Mouse (Mus musculus) Patski (cell line): ENCODE measurements at regions not wholly inside any gene's neighbourhood (a gene's known extent, or its start where the extent isn't known, plus 50 kb on each side); places are given as distances from the start of the nearest gene placed in this dataset.
A peak's percentile ranks its signal among the peaks of the same experiment; 100 is the strongest.

ENCODE experiments used
- ATAC-seq: fragments of 100-300 bp; one replicate; pipeline ENCODE4 v1.8.0; 2021
- CTCF ChIA-PET: fragments of 350-600 bp; sonication (Branson Sonifier 250); formaldehyde crosslinking; loops from one replicate; lab custom pipeline; 2022; ENCODE audit warnings: inconsistent platforms; lab: Charles Lee
- POLR2A ChIA-PET: fragments of 350-600 bp; sonication (Branson Sonifier 250); formaldehyde crosslinking; loops from one replicate; lab custom pipeline; 2022; ENCODE audit warnings: antibody characterized with exemption, inconsistent platforms; lab: Charles Lee
- DNase-seq: peaks from one replicate; pipeline ENCODE4 v3.0.0-alpha.2; 2011; ENCODE audit warnings: low read depth, low spot score
- H3K27me3 ChIP-seq: fragments of 371-371 bp; one replicate; pipeline ENCODE4 v1.5.1; 2021
- CTCF ChIP-seq: fragments of 100-300 bp; IDR thresholded peaks from one replicate; pipeline ENCODE4 v1.5.1; 2021
- in situ Hi-C: fragments of 300-500 bp; cut with MboI; formaldehyde crosslinking; loops from 3 replicates; pipeline ENCODE4 v1.11.1; 2018; ENCODE audit warnings: low pct_unique_long_range_greater_than_20kb, mixed read lengths

- no peaks in the 10 kb centered on the region for H3K27me3 ChIP-seq
- no peak for ATAC-seq
- DNase-seq = no peak
- peak; percentile 59 for TF ChIP-seq CTCF
- CTCF ChIA-PET = interaction anchor here (0.6 to 0.8 kb wide), 3 partner anchors 33 to 289 kb away, joined by 3 read pairs; no protein-coding TSS in a partner anchor
- in situ Hi-C loops = no loop called here
- POLR2A ChIA-PET = no interaction called here
These were observed 190.9 kb upstream of the Hmga2 start for GRCm38 (mm10) chr10:120666985-120667677.

DNA sequence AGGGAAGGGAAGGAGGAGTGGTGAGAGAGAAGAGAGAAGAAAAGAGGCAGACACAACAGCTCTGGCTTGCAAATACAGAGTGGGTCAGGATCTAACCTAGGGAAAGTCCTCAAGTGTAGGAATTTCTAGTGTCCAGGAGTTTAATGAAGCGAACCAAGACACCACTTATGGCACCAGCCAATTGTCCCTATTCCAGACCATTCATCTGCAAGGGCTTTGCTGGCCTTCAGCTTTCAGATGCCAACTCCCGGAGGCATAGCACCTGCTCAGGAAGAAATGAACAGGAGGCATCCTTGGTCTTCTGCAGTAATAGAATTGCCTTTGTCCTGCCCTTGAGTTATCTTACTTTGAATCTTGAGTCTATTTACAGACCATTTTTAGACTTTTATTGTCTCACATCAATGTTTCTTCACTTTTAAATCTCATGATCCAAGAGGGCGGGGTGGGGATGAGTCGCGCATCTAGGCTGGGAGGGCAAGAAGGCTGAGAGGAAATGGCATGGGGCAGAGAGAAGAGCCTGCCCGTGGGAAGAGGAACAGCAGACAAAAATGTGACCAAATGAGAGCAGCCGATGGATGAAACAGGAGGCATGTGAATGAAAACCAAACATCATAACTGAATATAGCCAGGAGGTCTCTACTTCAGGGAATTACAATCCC, 190.1 kb upstream of the Hmga2 start:
- in situ Hi-C loops = no loop called here

GRCm38 (mm10) chr10:120665670-120666069, 189.4 kb upstream of the Hmga2 start:
- in situ Hi-C loops = no loop called here
- POLR2A ChIA-PET = no interaction called here
- CTCF ChIA-PET = no interaction called here
- ATAC-seq = no peak
- no peak for DNase-seq
- TF ChIP-seq CTCF = no peak
- no peaks in the 10 kb centered on the region for H3K27me3 ChIP-seq

More for the DNA sequence above, 190.1 kb upstream of the Hmga2 start:
- ATAC-seq (no peak), DNase-seq (no peak)
- no peaks in the 10 kb centered on the region for H3K27me3 ChIP-seq
- ChIA-PET CTCF (interaction anchor here (0.6 to 0.7 kb wide), 2 partner anchors 34 to 203 kb away, joined by 3 read pairs; no protein-coding TSS in a partner anchor), POLR2A (no interaction called here)
- TF ChIP-seq CTCF = no peak

GRCm38 (mm10) chr10:120664419-120664818, 188.2 kb upstream of the Hmga2 start:
- in situ Hi-C loops = no loop called here
- no peak for ATAC-seq
- no peaks in the 10 kb centered on the region for H3K27me3 ChIP-seq
- POLR2A ChIA-PET = no interaction called here
- no peak for DNase-seq
- no peak for TF ChIP-seq CTCF
- CTCF ChIA-PET = no interaction called here

- DNase-seq (no peak), ATAC-seq (no peak)
- ChIA-PET POLR2A (interaction anchor here (0.6 to 0.9 kb wide), 2 partner anchors 36 to 134 kb away, joined by 3 to 7 read pairs; no protein-coding TSS in a partner anchor), CTCF (no interaction called here)
- no peaks in the 10 kb centered on the region for H3K27me3 ChIP-seq
- no peak for TF ChIP-seq CTCF
- in situ Hi-C loops = no loop called here
These were observed 187.1 kb upstream of the Hmga2 start for GRCm38 (mm10) chr10:120663396-120663795.

DNA sequence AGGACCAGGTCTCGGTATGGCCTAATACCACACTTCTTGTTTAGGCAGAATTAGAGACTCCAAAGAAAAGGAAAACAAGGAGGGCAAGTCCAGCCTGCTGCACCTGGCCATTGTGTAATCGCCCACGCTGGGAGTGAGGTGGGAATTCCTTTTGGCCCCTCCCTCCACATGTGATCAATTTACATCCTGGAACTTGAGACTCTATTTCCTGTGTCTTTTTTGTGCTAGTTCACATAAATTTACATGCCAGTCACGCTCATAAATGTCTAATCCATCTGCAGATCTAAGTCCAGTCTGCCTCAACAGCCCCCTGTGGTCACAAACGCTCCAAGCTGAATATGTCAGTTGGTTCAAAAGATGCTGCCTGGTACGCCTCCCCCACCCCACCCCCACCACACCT, 184.2 kb upstream of the Hmga2 start:
- ChIA-PET POLR2A (no interaction called here), CTCF (no interaction called here)
- ATAC-seq (no peak), DNase-seq (no peak)
- H3K27me3 ChIP-seq = no peaks in the 10 kb centered on the region
- in situ Hi-C loops = no loop called here
- TF ChIP-seq CTCF = no peak

GRCm38 (mm10) chr10:120655238-120655931, 179.1 kb upstream of the Hmga2 start:
- ATAC-seq = no peak
- DNase-seq = no peak
- no peak for TF ChIP-seq CTCF
- no peaks in the 10 kb centered on the region for H3K27me3 ChIP-seq
- CTCF ChIA-PET = interaction anchor here (1.7 kb wide), 1 partner anchor 14 kb away, joined by 3 read pairs; no protein-coding TSS in a partner anchor
- POLR2A ChIA-PET = interaction anchor here (0.6 kb wide), 1 partner anchor 243 kb away, joined by 3 read pairs; no protein-coding TSS in a partner anchor
- in situ Hi-C loops = no loop called here

DNA sequence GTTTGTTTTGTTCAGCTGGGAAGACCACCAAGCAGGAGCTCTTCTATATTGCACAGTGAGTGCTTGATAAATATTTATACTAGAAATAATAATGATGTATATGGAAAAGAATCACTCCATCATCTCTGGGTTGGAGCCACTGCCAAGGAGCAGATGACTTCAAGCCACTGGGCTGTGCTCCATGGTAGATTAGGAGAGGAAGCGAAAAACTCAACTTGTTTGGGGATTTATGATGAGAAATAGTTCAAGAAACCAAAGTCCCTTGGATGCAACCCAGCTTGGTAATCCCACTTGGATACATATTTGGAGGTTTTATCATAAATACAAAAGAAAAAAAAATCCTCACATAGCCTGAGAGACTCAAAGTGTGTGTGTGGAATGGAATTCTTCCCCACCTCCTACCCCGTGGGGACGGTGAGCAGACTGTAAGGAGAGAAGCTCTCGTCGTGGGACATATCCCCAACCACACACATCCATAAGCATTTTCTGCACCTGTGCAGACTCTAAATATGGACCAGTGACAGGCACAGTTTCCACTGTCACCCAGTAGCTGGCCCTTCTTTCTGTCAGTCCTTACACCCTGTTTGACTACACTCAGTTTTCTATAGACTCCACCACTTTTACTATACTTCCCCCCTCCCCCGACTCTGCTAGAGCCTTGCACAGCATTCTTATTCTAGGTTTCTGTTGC, 176.4 kb upstream of the Hmga2 start:
- in situ Hi-C loops = no loop called here
- ChIA-PET CTCF (interaction anchor here (1.2 to 1.4 kb wide), 2 partner anchors 9 to 28 kb away, joined by 3 read pairs; no protein-coding TSS in a partner anchor), POLR2A (no interaction called here)
- no peak for TF ChIP-seq CTCF
- no peak for ATAC-seq
- no peaks in the 10 kb centered on the region for H3K27me3 ChIP-seq
- DNase-seq = no peak

GRCm38 (mm10) chr10:120651845-120652244, 175.6 kb upstream of the Hmga2 start:
- no peaks in the 10 kb centered on the region for H3K27me3 ChIP-seq
- no peak for TF ChIP-seq CTCF
- DNase-seq (no peak), ATAC-seq (no peak)
- CTCF ChIA-PET = interaction anchor here (1.2 to 1.4 kb wide), 2 partner anchors 10 to 28 kb away, joined by 3 read pairs; no protein-coding TSS in a partner anchor
- in situ Hi-C loops = no loop called here
- POLR2A ChIA-PET = no interaction called here

DNA sequence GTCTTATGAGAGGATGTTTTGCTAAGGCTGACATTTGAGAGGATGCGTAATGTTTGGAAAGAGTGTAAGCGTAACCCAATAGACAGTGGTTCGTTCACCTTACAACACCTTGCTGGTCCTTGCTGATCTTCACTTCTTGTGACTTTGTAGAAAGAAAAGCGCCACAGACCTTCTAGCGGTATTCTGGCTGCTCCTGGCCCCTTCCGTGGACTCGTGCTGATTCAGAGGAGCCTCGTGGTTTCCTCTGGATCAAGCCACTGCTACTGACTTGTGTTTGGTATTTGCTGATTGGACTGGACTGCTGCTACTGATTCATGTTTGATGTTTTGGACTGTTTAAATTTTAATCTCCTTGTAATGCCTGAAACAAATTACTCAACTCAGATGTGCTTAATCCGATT, 174.1 kb upstream of the Hmga2 start:
- ChIA-PET CTCF (no interaction called here), POLR2A (no interaction called here)
- ATAC-seq (no peak), DNase-seq (no peak)
- in situ Hi-C loops = no loop called here
- no peaks in the 10 kb centered on the region for H3K27me3 ChIP-seq
- TF ChIP-seq CTCF = no peak
